Mouse (Mus musculus): Measurements from ENCODE around the gene Lrrk1. TPM values are rescaled to one million over a fixed set of nuclear protein-coding genes. Genes with fewer than 3 reads are reported as not detected.
A peak's percentile ranks its signal among the peaks of the same experiment; 100 is the strongest.

Gene Lrrk1
- polyA plus RNA-seq, 1 experiment from 2014 or later, result 15.7 TPM

DNA sequence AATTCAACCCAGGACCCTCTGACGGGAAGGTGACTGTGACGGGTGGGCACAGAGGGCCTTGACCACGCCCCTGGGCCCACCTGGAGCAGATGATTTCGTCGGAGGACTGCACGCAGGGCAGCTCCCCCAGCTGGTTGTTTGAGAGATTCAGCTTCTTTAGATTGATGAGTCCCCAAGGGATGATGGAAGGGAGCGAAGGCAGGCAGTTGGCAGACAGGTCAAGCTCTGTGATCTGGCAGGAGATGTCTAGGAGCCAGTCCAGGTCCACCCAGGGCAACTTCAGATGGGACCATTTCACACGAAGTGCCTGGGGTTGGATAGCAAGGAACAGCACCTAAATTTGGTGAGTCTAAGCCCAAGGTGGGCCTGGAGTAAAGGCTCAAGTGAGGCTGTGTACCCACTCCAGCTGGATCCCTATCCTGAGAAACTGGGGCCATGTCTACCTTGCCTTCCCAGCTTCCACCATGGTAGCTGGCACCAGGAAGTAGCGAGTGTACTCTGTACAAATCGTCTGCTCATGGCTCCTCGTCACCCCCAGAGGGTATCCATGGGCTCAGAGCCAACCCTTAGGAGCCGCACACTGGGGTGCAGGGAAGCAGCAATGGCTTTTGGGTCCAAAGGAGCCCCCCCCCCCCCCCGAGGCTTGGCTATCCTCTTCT, 79.4 kb downstream of the Lrrk1 start:
- H3K4me2 ChIP-seq (replicated peaks), result peak overlapping the region; percentile 26
- no peak overlapping the region for H3K4me3 ChIP-seq (replicated peaks)
- H3K9ac ChIP-seq, result no peak overlapping the region
- peak; percentile 54 for ATAC-seq
- no peaks in the 10 kb centered on the region for H3K9me3 ChIP-seq
- no peaks in the 10 kb centered on the region for H3K36me3 ChIP-seq
- peaks cover 15% of the 10 kb centered on the region for H3K4me1 ChIP-seq (replicated peaks)
- 75% methylated on average over 13 of the region's 13 CpGs for WGBS
- peak overlapping the region; percentile 63 for H3K27ac ChIP-seq
- no peaks in the 10 kb centered on the region for H3K27me3 ChIP-seq (replicated peaks)

DNA sequence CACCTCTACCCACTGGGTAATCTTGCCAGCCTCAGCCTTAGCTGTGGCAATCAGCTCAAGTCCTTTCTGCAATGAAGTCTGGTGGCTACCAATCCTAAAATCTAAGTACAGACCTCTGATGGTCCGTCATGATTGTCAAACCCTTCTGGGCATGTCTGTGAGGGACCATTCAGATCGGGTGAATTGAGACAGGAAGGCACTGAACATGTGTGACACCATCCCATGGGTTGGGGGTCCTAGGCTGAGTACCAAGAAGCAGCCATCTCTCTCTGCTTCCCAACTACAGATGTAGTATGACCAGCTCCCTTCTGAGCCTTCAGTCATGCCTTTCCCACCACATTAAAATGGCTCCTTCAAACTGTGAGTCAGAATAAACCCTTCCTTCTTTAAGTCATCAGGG, 80.4 kb downstream of the Lrrk1 start:
- no peak overlapping the region for H3K27ac ChIP-seq
- H3K9me3 ChIP-seq, result no peaks in the 10 kb centered on the region
- H3K4me2 ChIP-seq (replicated peaks), result no peak overlapping the region
- no peak overlapping the region for H3K9ac ChIP-seq
- H3K36me3 ChIP-seq, result no peaks in the 10 kb centered on the region
- H3K4me1 ChIP-seq (replicated peaks), result peaks cover 15% of the 10 kb centered on the region
- ATAC-seq, result no peak
- no peak overlapping the region for H3K4me3 ChIP-seq (replicated peaks)
- WGBS, result 77% methylated on average over 2 of the region's 2 CpGs
- H3K27me3 ChIP-seq (replicated peaks), result no peaks in the 10 kb centered on the region

DNA sequence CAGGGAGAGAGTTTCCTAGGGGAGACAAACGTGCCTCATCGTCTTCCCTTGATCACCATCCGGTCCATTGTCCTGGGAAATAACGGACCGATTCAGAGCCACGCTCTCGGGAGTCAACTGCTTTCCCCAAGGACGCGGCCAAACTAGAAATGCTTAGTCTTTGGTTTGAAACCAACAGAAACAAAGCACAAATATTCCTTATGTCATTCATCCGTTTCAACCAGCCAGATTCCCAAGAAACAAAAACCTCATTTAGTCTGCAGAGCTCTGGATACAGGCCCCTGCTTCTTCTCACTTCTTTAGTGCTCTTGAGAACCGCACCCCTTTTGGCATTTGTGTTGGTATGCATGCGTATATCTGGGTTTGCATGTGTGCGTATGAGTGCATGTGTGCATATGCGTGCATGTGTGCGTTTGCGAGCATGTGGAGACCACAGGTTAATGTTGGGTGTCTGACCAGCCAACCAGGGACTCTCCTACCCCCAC, 82.4 kb downstream of the Lrrk1 start:
- Histone ChIP-seq H3K36me3 (0 out of 2 replicates have a peak, but pooled peaks cover 4% of the 10 kb centered on the region), H3K4me1 (replicated peaks) (peaks cover 10% of the 10 kb centered on the region), H3K9me3 (no peaks in the 10 kb centered on the region), H3K4me3 (replicated peaks) (no peak overlapping the region), H3K27me3 (replicated peaks) (no peaks in the 10 kb centered on the region), H3K9ac (no peak overlapping the region), H3K27ac (no peak overlapping the region), H3K4me2 (replicated peaks) (no peak overlapping the region)
- WGBS, result 83% methylated on average over 16 of the region's 16 CpGs
- ATAC-seq, result no peak

DNA sequence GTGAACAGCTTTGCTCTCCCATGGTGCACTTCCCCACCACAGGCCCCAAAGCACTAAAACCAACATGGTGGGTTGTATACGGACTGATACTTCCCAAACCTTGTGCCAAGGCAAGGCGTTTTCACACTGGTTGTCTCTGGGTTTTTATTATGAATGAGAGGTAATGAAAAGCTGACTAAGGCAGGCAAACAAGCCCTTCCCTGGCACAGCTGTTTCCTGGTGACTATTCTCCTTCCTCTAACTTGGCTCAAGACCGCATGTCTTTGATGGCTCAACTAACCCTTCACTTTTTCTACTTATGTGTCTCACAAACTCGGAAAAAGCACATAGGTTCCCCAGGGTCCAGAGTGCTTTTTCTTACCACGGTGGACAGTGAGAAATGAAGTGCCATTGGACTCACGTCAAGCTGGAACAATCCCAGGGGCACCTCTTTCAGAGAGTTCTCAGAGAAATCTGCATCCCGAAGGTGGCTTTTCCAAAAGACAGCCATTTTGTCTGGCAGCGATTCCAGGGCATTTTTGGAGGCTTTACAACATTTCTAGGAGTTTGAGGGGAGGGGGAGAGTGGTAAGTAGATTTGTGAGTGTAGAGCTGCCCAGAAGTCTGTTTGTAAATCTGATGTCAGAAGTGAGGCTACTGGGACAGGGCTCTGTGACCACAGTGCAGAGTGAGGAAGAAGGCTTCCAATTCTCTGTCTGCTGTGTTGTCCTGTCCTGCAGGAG, 83.0 kb downstream of the Lrrk1 start:
- H3K27me3 ChIP-seq (replicated peaks), result no peaks in the 10 kb centered on the region
- ATAC-seq, result no peak
- no peak overlapping the region for H3K27ac ChIP-seq
- no peak overlapping the region for H3K4me3 ChIP-seq (replicated peaks)
- no peak overlapping the region for H3K9ac ChIP-seq
- no peak overlapping the region for H3K4me2 ChIP-seq (replicated peaks)
- H3K4me1 ChIP-seq (replicated peaks), result peaks cover 7% of the 10 kb centered on the region
- no peaks in the 10 kb centered on the region for H3K9me3 ChIP-seq
- WGBS, result 84% methylated on average over 8 of the region's 8 CpGs
- 0 out of 2 replicates have a peak, but pooled peaks cover 4% of the 10 kb centered on the region for H3K36me3 ChIP-seq

DNA sequence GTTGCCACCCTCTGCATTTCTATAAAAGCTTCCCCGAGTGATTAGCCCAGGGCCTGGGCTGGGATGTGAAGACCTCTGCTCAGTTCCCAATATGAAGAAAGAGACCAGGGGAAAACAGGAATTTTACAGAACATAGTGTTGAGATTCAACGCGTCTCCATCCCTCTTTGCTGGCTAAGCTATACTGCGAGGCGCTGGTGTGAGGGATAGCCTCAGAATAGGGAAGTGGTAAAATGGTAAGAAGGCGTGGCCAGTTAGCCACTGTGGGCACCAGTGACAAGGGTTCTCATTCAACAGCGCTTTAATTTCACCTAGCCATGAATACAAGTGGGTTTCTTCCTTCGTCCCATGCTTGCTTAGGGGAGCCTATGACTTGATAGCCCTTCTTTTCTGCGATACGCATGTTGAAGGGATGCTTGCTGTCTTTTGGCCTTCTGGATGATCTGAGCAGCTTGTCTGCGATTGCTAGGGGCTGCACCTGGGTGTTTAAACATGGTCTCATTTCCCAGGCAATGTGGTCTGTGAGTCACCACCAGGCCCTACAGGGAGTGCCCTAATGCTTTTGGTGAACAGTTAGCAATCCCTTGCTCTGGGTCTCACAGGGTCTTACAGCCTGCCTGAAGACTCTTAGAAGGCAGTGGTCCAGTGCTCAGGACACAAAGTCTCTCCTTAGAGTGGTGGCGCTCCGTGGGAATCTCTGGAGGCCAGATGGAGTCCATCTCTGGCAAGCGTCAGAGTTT, 84.1 kb downstream of the Lrrk1 start:
- H3K4me3 ChIP-seq (replicated peaks), result no peak overlapping the region
- ATAC-seq, result no peak
- no peak overlapping the region for H3K4me2 ChIP-seq (replicated peaks)
- no peak overlapping the region for H3K9ac ChIP-seq
- 85% methylated on average over 14 of the region's 14 CpGs for WGBS
- no peak overlapping the region for H3K27ac ChIP-seq
- peaks cover 6% of the 10 kb centered on the region; the same call in 1 of the 2 replicates for H3K4me1 ChIP-seq (replicated peaks)
- no peaks in the 10 kb centered on the region for H3K9me3 ChIP-seq
- H3K27me3 ChIP-seq (replicated peaks), result no peaks in the 10 kb centered on the region
- H3K36me3 ChIP-seq, result 0 out of 2 replicates have a peak, but pooled peaks cover 4% of the 10 kb centered on the region

DNA sequence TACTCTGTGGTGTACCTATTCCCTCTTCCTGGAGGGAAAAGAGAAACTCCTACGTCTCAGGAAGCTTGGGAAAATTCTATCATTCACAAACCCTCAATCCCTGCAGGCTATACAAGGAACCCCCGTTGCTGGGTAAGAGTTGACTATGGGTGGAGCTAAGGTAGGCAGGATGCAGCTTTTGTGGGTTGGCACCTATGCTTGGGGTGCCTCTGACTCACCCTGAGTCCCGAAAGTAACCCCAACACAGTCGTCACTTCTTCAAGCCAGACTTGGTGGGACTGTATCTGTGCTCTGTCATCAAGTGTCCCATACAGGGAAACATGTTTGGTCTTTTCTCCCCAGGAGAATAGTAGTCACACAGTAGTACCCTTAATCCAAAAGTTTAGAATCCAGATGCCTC, 86.7 kb downstream of the Lrrk1 start:
- 82% methylated on average over 4 of the region's 4 CpGs for WGBS

DNA sequence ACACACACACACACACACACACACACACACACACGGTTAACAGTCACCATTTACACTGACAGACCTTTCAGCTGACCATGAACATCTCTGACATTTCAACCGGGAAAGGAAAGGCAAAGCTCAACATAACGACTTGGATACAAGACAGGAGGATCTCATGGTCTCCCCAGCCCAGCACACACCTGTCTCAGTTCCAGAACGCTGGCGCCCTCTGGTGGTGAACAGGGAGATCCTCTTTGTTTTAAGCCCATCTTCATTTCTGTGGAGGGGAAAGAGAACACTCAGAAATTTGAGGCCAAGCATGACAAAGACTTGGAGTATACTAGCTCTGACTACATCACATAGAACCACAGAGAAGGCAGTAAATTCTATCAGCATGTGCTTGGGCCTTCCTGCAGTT, 87.5 kb downstream of the Lrrk1 start:
- Histone ChIP-seq H3K27me3 (replicated peaks) (no peaks in the 10 kb centered on the region), H3K27ac (no peak overlapping the region), H3K4me1 (replicated peaks) (no peaks in the 10 kb centered on the region), H3K9ac (no peak overlapping the region), H3K4me2 (replicated peaks) (no peak overlapping the region), H3K4me3 (replicated peaks) (no peak overlapping the region), H3K36me3 (peaks cover 9% of the 10 kb centered on the region; the same call in 1 of the 2 replicates), H3K9me3 (no peaks in the 10 kb centered on the region)
- ATAC-seq, result peak; percentile 65; the same call in 1 of the 2 replicates
- WGBS, result 9% methylated on average over 5 of the region's 5 CpGs

More for the DNA sequence above, 86.7 kb downstream of the Lrrk1 start:
- no peak for ATAC-seq
- H3K4me2 ChIP-seq (replicated peaks), result no peak overlapping the region
- H3K27ac ChIP-seq, result no peak overlapping the region
- no peaks in the 10 kb centered on the region for H3K9me3 ChIP-seq
- H3K4me3 ChIP-seq (replicated peaks), result no peak overlapping the region
- no peaks in the 10 kb centered on the region for H3K27me3 ChIP-seq (replicated peaks)
- no peak overlapping the region for H3K9ac ChIP-seq
- no peaks in the 10 kb centered on the region for H3K4me1 ChIP-seq (replicated peaks)
- 0 out of 2 replicates have a peak, but pooled peaks cover 4% of the 10 kb centered on the region for H3K36me3 ChIP-seq

DNA sequence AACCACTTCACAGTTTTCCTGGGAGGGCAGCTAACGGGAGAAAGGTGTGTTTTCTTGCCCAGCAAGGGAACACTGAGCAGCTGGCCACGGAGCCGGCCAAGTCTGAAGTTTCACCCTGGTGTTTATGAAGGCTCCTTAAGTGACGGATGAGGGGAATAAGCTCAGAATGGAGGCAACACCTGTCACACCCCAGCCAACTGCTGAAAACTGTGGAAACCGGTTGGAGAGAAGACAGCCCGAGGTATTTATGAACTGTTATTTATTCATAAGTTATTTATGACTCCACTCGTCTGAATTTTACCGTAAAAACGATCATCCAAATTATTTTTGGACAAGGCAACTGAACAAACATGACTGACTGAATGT, 90.5 kb downstream of the Lrrk1 start:
- Histone ChIP-seq H3K9me3 (no peaks in the 10 kb centered on the region), H3K27me3 (replicated peaks) (no peaks in the 10 kb centered on the region), H3K4me2 (replicated peaks) (no peak overlapping the region), H3K9ac (no peak overlapping the region), H3K27ac (no peak overlapping the region), H3K36me3 (peaks cover 17% of the 10 kb centered on the region), H3K4me3 (replicated peaks) (no peak overlapping the region), H3K4me1 (replicated peaks) (no peaks in the 10 kb centered on the region)
- WGBS, result 60% methylated on average over 9 of the region's 9 CpGs
- no peak for ATAC-seq

DNA sequence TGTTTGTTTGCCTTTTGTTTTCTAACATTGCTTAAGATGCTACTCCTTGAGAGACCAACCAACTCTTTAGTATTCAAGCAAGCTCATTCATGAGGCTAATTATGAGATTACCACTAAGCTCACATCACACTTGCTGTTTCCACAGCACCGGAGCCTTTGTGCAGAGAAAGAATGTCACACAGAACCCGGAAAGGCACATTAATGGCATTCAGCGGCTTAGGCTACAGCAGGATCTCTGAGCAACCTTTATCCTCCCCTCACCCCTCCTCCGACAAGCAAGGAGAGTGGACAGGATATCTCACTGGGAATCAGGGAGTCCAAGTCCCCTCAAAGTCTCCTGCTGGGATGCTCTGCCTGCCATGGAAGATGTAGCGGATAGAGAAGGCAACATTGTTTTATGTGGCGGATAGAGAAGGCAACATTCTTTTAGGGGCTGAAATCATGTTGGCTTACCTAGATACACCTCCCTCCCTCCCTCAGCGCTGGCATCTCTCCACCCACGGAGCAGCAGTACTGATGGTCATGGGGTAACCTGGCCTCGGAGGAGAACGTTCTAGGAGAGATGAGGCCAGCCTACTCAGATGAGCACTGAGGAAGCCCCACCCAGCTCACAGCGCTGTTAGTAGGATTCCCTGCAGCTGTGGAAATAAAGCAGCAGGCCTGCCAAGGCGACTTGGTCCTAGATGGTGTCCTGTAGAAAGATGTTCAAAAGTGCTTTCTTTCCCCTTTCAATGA, 91.1 kb downstream of the Lrrk1 start:
- peaks cover 17% of the 10 kb centered on the region for H3K36me3 ChIP-seq
- no peaks in the 10 kb centered on the region for H3K4me1 ChIP-seq (replicated peaks)
- no peaks in the 10 kb centered on the region for H3K9me3 ChIP-seq
- H3K9ac ChIP-seq, result no peak overlapping the region
- H3K4me3 ChIP-seq (replicated peaks), result no peak overlapping the region
- H3K27ac ChIP-seq, result no peak overlapping the region
- WGBS, result 78% methylated on average over 12 of the region's 12 CpGs
- H3K4me2 ChIP-seq (replicated peaks), result no peak overlapping the region
- no peaks in the 10 kb centered on the region for H3K27me3 ChIP-seq (replicated peaks)
- ATAC-seq, result no peak

DNA sequence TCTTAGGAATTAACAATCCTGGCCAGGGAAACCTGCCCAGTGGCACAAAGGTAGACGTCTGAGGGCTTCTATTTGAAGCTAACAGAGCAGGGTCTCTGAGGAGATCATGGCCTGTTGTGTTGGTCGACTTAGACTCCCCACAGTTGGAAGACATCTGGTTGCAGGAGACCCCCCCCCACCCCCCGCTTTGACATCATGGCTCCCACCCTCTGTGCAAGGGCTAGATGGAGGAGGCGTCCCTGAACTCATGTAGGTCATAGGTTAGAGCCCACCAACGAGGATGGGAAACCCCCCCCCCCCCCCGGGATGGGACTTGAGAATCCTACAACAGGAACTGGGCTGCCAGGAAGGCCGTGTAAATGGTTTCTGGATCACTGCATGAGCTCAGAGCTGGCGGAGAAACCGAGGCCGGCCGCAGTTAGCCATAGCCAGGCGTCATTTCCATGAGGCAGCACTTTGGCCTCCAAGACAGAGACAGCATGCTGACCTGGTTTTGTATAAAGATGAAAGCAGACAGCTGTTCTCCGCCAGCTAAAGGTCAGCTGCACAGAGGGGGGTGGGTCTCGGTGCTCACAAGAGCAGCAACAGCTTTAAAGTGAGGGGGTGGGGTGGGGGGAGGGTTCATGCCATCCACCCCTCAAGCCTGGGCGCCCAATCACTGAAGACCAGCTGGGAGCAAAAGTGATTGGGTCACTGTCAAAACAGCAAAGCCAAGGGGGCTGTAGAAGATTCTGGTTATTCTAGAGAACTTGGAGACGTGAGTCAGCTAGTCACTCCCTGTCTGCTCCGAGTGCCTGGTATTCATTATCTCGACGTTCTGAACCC, 95.4 kb downstream of the Lrrk1 start:
- ATAC-seq, result no peak
- no peaks in the 10 kb centered on the region for H3K4me1 ChIP-seq (replicated peaks)
- 56% methylated on average over 19 of the region's 19 CpGs for WGBS
- H3K4me2 ChIP-seq (replicated peaks), result no peak overlapping the region
- no peak overlapping the region for H3K4me3 ChIP-seq (replicated peaks)
- no peak overlapping the region for H3K9ac ChIP-seq
- H3K36me3 ChIP-seq, result peaks cover 39% of the 10 kb centered on the region
- H3K27ac ChIP-seq, result no peak overlapping the region
- no peaks in the 10 kb centered on the region for H3K27me3 ChIP-seq (replicated peaks)
- no peaks in the 10 kb centered on the region for H3K9me3 ChIP-seq

DNA sequence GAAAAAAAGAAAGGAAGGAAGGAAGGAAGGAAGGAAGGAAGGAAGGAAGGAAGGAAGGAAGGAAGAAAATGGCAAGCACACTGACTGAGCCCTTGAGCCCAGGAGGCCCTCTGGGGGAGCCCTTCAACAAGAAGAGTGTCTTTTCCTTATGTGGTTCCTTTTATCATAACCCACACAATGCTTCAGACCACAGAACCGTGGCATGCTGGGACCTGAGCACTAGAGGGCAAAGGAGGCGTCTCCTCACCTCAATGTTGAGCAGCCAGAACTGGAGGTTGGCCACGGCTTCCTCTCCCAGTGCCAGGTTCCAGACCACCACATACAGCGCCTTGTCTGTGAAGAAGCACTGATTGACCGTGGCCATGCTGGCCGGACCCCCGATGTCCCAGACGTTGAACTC, 96.1 kb downstream of the Lrrk1 start:
- no peak for ATAC-seq
- WGBS, result 91% methylated on average over 8 of the region's 8 CpGs
- H3K9me3 ChIP-seq, result no peaks in the 10 kb centered on the region
- H3K4me1 ChIP-seq (replicated peaks), result no peaks in the 10 kb centered on the region
- H3K27ac ChIP-seq, result no peak overlapping the region
- no peak overlapping the region for H3K9ac ChIP-seq
- H3K27me3 ChIP-seq (replicated peaks), result no peaks in the 10 kb centered on the region
- H3K36me3 ChIP-seq, result peaks cover 44% of the 10 kb centered on the region
- H3K4me2 ChIP-seq (replicated peaks), result no peak overlapping the region
- H3K4me3 ChIP-seq (replicated peaks), result no peak overlapping the region
